Mouse (Mus musculus) G1E (cell line): ENCODE data around the gene Ccdc184. TPM values are rescaled to one million over a fixed set of nuclear protein-coding genes. Genes with fewer than 3 reads are reported as not detected.

ENCODE experiments used
- ATAC-seq: 2 replicates; pipeline ENCODE4 v1.8.0; 2016; ENCODE audit warnings: mild to moderate bottlenecking; ENCODE audit not compliant: insufficient number of reproducible peaks, poor library complexity, low FRiP score, severe bottlenecking; ENCODE audit errors: extremely low read depth
- DNase-seq: peaks from one replicate; pipeline ENCODE4 v3.0.0; 2012; ENCODE audit warnings: low spot score
- H3K27me3 ChIP-seq: 2 replicates; pipeline ENCODE4 v1.6.1; 2012; ENCODE audit warnings: mild to moderate bottlenecking, low read length, inconsistent platforms; ENCODE audit not compliant: insufficient read depth
- H3K36me3 ChIP-seq: replicated peaks from 2 replicates; pipeline ENCODE3; 2012; ENCODE audit warnings: mild to moderate bottlenecking, inconsistent platforms
- H3K4me1 ChIP-seq: 2 replicates; pipeline ENCODE4 v1.6.1; 2012; ENCODE audit warnings: low read depth, low read length, inconsistent platforms, mixed read lengths; ENCODE audit not compliant: insufficient read depth
- H3K4me3 ChIP-seq: 2 replicates; pipeline ENCODE4 v1.5.1; 2012; ENCODE audit warnings: low read depth, mild to moderate bottlenecking, inconsistent platforms, low read length, moderate library complexity, mixed read lengths
- H3K9me3 ChIP-seq: replicated peaks from 2 replicates; pipeline ENCODE4 v1.6.1; 2012; ENCODE audit warnings: inconsistent platforms
- CTCF ChIP-seq: IDR thresholded peaks from 2 replicates; pipeline ENCODE4 v1.5.1; 2012; ENCODE audit warnings: low read depth, low read length, inconsistent platforms, mixed read lengths
- GATA1 ChIP-seq: IDR thresholded peaks from 2 replicates; pipeline ENCODE4 v1.6.1; 2012; ENCODE audit warnings: borderline replicate concordance, low read length, inconsistent platforms, mixed read lengths
- GATA2 ChIP-seq: IDR thresholded peaks from 2 replicates; pipeline ENCODE4 v1.6.1; 2012; ENCODE audit warnings: low read depth, low read length, inconsistent platforms, borderline replicate concordance
- POLR2AphosphoS5 ChIP-seq: IDR thresholded peaks from 2 replicates; pipeline ENCODE4 v1.6.1; 2012; ENCODE audit warnings: low read depth, low read length, inconsistent platforms; ENCODE audit not compliant: insufficient replicate concordance
- TAL1 ChIP-seq: conservative IDR thresholded peaks from 2 replicates; pipeline ENCODE4 v1.6.1; 2012; ENCODE audit warnings: low read depth, low read length, inconsistent platforms, mixed read lengths
- polyA plus RNA-seq: library from polyadenylated mRNA; stranded (reverse); fragments of >175 nt; gene quantifications from 2 replicates; pipeline ENCODE4 v1.2.3, GENCODE M21; 2012
- total RNA-seq, 2 experiments: library from RNA; stranded (forward) in 1 of 2; stranded (reverse) in 1 of 2; fragments of 200-1000 nt in 1 of 2; fragments of >200 nt in 1 of 2; fragmentation: Nextera tagmentation in 1 of 2; gene quantifications; 2 replicates each; pipeline ENCODE4 v1.2.3; 2014 to 2017

Ccdc184 gene
- total and polyA plus RNA-seq, 3 experiments: not detected

DNA sequence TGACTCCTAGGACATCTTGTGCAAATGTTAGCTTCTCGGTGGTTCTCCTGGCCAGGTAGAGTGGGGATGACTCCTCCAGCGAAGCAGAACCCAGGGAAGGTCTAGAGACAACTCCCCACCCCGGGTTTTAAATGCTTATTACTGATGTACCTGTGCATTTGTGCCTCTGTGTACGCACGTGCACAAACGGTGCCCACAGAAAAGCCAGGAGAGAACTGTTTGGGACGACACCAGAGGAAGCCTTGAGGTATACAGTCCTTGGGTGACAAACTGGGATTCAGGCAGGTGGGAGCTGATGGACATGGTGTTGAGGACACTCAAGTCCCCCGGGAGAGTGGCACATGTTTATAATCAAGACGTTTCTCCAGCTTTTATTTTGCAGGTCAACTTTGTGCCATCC is 4.0 kb downstream of the Ccdc184 start:
- Histone ChIP-seq H3K4me1 (0 out of 2 replicates have a peak, but pooled peaks cover 5% of the 10 kb centered on the region), H3K9me3 (no peaks in the 10 kb centered on the region), H3K36me3 (no peaks in the 10 kb centered on the region), H3K27me3 (peaks cover 42% of the 10 kb centered on the region), H3K4me3 (no peak overlapping the region)
- no peak for ATAC-seq
- DNase-seq: no peak
- TF ChIP-seq TAL1 (no peak), CTCF (no peak), GATA1 (no peak), GATA2 (no peak), POLR2AphosphoS5 (no peak)

DNA sequence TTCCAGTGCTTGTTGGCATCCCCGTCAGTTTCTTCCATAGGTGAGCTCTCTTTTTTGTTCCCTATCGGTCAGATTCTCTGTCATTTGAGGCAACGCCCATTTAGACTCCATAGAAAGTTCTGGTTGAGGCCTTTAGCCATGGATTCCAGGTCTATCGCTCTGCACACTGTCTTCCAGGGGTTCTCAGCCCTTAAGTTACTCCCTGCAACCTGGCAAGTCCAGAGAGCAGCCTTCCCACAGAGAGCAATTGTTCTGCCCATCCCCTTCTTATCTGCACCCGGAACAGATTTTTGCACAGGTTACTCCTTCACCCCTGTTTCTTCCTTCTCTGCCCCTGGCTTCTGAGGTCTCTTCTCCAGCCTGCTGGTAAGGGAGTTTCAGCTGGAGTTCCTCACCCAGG is 5.2 kb downstream of the Ccdc184 start:
- DNase-seq (no peak), ATAC-seq (no peak)
- no peak for TF ChIP-seq CTCF
- no peak for TF ChIP-seq GATA2
- no peak for TF ChIP-seq POLR2AphosphoS5
- no peak for TF ChIP-seq TAL1
- no peak for TF ChIP-seq GATA1
- 0 out of 2 replicates have a peak, but pooled peaks cover 5% of the 10 kb centered on the region for H3K4me1 ChIP-seq
- H3K4me3 ChIP-seq: no peak overlapping the region
- H3K36me3 ChIP-seq: no peaks in the 10 kb centered on the region
- peaks cover 42% of the 10 kb centered on the region for H3K27me3 ChIP-seq
- no peaks in the 10 kb centered on the region for H3K9me3 ChIP-seq

DNA sequence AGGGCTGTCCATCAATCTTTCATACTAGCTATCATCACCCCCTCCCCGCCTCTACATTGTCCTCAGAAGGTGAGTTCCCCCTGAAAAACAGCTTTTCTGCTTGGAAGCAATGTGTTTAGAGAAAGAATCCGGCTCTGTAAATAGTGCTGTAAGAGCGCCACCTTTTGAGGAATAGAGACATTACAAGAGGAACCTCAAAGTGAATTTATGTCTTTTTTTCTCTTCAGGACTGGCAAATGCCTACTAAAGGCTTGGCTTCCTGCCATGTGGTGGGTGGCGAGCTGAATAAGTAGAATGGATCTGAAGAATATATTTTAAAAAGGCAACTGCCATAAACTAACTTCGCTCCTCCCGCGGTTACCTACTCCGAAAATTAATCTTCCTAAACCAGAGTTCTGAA is 6.9 kb downstream of the Ccdc184 start:
- Histone ChIP-seq H3K4me1 (no peaks in the 10 kb centered on the region), H3K27me3 (peaks cover 25% of the 10 kb centered on the region), H3K36me3 (no peaks in the 10 kb centered on the region), H3K9me3 (no peaks in the 10 kb centered on the region), H3K4me3 (no peak overlapping the region)
- ATAC-seq (no peak), DNase-seq (no peak)
- TF ChIP-seq GATA2 (no peak), CTCF (0 out of 2 replicates have a peak, but pooled peaks have one; percentile 14)

DNA sequence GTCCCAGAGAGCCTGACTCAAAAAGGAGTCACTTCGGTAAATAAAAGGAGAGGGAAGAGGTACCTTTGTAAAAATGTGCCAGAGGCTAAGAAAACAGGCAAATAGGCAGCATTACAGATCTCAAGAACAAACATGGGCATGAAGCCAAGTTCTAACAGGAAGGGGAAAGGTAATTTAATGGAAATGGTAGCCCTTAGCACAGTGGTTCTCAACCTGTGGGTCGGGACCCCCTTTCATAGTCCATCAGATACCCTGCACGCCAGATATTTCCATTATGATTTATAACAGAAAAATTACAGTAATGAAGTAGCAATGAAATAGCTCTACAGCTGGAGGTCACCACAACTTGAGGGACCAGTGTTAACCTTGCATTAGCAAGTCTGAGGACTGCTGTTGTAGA is 10.4 kb downstream of the Ccdc184 start:
- TF ChIP-seq GATA2 (no peak), TAL1 (no peak), POLR2AphosphoS5 (no peak), GATA1 (no peak), CTCF (no peak)
- DNase-seq: no peak
- H3K27me3 ChIP-seq: peaks cover 17% of the 10 kb centered on the region
- ATAC-seq: no peak
- no peaks in the 10 kb centered on the region for H3K36me3 ChIP-seq
- peaks cover 4% of the 10 kb centered on the region; the same call in 1 of the 2 replicates for H3K4me1 ChIP-seq
- no peak overlapping the region for H3K4me3 ChIP-seq
- no peaks in the 10 kb centered on the region for H3K9me3 ChIP-seq

DNA sequence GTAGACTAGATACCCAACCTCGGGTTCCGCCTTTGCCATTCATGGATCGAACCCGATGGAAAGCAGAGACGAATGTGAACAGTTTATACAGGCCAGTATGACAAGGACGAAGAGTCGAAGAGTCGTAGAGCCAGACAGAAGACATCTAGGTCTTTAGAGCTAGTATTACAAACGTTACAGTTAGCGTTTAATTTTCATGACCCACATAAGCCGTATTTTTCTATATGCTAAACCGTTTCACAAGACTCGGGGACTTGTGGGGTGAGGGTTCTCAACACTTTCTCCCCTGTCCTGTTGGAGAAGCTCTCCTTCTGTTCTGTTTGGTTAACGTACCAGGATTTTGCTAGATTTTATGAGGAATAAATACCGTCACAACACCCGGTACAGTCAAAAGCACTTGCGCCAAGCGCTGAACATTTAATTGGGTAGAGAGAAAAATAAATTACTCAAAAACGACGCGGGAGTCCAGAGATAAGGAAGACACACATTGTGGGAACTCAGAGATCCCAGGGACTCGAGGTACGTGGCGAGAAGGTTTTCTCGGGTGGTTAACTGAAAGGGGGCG is 13.7 kb downstream of the Ccdc184 start:
- Histone ChIP-seq H3K36me3 (no peaks in the 10 kb centered on the region), H3K27me3 (peaks cover 20% of the 10 kb centered on the region), H3K9me3 (no peaks in the 10 kb centered on the region), H3K4me3 (peak overlapping the region; percentile 66; the same call in 1 of the 2 replicates), H3K4me1 (peaks cover 4% of the 10 kb centered on the region; the same call in 1 of the 2 replicates)
- no peak for DNase-seq
- ATAC-seq: no peak
- no peak for TF ChIP-seq POLR2AphosphoS5
- no peak for TF ChIP-seq GATA2
- TF ChIP-seq CTCF: no peak
- TF ChIP-seq GATA1: no peak
- TF ChIP-seq TAL1: no peak

DNA sequence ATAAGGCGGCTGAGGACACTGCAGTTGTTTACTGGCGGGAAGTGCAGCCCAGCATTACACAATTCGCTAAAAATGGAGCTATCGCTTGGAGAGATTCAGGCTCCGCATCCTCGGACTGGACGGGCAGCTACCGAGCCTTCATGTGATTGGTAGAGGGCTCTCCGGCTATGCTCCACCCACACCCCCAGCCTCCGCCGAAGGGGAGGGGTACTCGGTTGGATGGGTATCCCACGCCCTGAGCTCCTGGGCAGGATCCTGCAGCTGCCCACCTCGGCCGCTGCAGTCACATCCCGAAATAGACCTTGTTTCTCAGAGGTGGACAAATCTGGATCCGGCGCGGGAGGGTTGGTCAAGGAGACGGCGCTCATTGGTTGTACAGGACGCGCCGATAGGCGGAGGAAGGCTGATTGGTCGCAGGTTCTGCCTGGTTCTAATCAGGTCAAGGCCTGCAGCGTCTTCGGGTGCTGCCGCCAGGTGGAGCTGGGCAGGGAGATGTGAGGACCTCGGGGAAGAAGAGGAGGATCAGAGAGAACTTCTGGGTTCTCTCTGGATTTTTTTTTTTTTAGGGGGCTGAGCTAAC is 14.3 kb downstream of the Ccdc184 start:
- Histone ChIP-seq H3K4me1 (peaks cover 4% of the 10 kb centered on the region; the same call in 1 of the 2 replicates), H3K27me3 (peaks cover 23% of the 10 kb centered on the region), H3K36me3 (no peaks in the 10 kb centered on the region), H3K4me3 (peak overlapping the region; percentile 66; the same call in 1 of the 2 replicates), H3K9me3 (no peaks in the 10 kb centered on the region)
- ATAC-seq (peak; percentile 84), DNase-seq (peak; percentile 35)
- TF ChIP-seq TAL1 (no peak), POLR2AphosphoS5 (no peak), GATA1 (no peak), GATA2 (no peak), CTCF (no peak)
